Mouse (Mus musculus) adrenal gland, postnatal 36 days (tissue): ENCODE results near the gene Rpl28. TPM values are rescaled to one million over a fixed set of nuclear protein-coding genes. Genes with fewer than 3 reads are reported as not detected.
"Not testable (repeated sequence)": the region's sequence is repeated elsewhere in the genome, so short reads cannot be mapped to it uniquely, and the experiment has no call there.

Experiments
- DNase-seq, 2 experiments: peaks; one replicate each; pipeline ENCODE4 v3.0.0; 2021; ENCODE audit warnings: mixed read lengths in 1 of 2
- total RNA-seq, 2 experiments: library from RNA; stranded (reverse); gene quantifications; 2 replicates each; pipeline ENCODE4 v1.2.3; 2021

Rpl28 gene
- total RNA-seq, 2 experiments from 2014 or later = 989 to 1,001 TPM

DNA sequence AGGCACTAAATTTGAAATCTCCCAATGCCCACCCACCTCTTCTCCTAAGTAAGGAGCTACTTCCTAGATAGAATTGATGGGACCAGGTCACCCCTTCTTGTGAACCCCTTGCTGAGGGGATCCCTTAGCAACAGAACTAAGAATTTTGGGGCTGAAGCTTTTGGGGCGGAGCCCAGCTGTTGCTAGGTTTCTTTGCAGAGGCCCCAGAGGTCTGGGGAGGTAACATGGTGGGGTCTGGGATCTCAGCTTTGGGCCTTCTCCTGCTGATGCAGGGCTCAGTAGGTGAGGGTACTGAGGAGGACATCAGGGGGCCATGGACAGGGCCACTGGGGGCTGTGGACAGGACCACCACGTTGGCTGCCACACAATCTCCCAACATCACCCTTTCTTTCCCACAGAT is 9.9 kb upstream of the Rpl28 start, which contains the start of the genes Il11 and Tmem190:
Gene Il11, minus strand, starts transcription at position 101 of the 400 bp plus-strand sequence.
Gene Tmem190, plus strand, starts transcription at position 179 of the 400 bp plus-strand sequence.
- no peak for DNase-seq

- no peak for DNase-seq
Observed at GRCm38 (mm10) chr7:4783667-4784268, 8.9 kb upstream of the Rpl28 start.

- peak; percentile 72 to 81 for DNase-seq
Observed at GRCm38 (mm10) chr7:4788499-4789435, 3.9 kb upstream of the Rpl28 start.

GRCm38 (mm10) chr7:4789436-4789935 is 3.2 kb upstream of the Rpl28 start, which contains the start of gene Tmem238:
Gene Tmem238, minus strand, starts transcription at chr7:4789656.
- DNase-seq = peak; percentile 68 to 83

DNA sequence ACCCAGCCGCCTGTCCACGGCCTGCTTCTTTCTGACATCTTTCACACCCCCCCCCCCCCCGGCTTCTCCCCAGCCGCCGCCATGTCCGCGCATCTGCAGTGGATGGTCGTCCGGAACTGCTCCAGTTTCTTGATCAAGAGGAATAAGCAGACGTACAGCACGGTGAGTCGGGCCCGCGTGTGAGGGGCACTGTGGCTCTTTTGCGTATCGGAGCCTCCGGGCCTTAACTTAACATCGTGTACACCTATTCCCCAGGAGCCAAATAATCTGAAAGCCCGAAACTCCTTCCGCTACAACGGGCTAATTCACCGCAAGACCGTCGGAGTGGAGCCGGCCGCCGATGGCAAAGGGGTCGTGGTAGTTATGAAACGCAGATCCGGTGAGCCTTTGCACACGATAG is 574 bp downstream of the Rpl28 start:
- DNase-seq = peak in 1 of 2 experiments; percentile 19

DNA sequence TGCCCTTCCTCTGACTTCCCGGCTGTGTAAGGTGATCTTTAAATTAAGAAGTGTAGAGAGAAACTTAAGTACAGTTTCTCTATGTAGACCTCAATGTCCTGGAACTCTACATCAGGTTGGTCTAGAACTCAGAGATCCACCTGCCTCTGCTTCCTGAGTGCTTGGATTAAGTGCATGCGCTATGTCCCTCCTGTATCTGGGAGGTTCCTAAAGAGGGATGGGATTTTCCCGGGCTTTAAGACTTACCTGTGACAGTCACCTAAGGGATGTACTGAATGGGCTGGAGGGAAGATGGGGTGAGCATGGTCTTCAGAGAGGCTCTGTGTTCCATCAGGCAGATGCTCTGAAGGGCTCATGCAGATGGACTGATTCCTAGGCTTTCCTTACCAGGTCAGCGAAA is 1.0 kb downstream of the Rpl28 start:
- no peak for DNase-seq

DNA sequence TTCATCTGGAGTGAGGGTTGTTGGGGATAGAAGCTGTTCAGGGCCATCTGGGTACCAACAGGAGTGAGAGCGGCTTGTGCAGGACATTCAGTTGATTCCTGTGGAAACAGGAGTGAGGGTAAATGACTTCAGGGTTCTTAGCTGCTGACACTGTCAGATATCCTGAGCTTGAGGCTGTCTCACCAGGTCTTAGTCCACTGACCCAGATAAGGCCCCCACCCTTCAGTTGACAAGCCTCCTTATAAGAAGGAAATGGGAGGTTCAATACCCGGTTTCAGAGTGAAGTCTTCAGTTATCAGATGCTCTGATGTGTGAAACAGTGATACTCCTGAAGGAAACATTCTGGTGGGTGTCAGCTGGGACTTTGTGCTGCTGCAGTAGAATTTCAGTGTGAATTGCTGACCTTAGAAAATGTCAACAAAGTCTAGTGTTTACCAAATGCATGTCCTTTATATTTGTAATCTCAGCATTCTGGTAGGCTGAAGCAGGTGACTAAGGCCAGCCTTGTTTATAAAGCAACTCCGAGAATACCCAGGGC is 2.0 kb downstream of the Rpl28 start:
- no peak for DNase-seq

DNA sequence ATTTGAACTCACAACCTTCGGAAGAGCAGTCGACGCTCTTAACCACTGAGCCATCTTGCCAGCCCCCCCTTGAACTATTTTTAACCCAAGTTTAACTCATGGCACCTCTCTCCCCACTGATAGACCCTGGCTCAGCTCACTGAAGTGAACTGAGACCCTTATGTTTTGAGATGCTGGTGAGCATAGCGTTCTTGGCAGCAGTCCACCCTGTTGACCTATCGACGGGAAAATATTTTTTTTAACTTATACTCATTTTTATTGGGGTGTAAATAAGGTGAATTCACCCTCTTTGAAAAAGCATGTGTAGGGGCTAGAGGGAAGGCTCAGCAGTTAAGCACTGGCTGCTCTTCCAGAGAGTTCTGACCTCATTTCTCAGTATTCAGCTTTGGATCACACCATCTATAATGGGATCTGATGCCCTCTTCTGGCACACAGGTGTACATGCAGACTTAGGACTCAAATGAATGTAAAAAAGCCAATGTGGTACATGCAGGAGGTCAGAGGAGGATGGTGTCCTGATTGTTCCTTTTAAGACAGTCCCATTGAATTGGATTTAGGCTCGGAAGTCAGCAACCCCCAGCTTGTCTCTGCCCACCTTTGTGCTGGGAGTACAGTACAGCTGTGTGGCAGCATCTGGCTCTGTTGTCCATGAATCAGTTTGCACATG is 3.2 kb downstream of the Rpl28 start:
- DNase-seq = peak in 1 of 2 experiments; percentile 20

DNA sequence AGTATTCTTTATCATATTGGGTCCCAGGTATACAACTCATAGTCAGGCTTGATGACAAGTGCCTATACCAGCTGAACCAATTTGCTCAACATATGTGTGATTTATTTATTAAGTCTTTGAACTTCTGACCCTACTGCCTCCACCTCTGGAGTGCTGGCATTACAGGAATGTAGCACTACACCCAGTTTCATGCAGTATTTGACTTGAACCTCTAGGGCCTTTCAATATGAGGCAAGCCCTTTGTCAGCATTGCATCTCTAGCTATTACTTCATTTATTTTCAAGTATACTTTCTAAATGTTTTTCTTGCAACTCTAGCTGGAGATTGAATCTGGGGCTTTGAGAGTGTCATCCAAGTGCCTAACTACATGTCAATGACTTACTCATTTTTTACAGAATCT is 9.6 kb downstream of the Rpl28 start:
- no peak for DNase-seq

- DNase-seq = peak in 1 of 2 experiments; percentile 27
Observed at GRCm38 (mm10) chr7:4806716-4807115, 14.0 kb downstream of the Rpl28 start.

DNA sequence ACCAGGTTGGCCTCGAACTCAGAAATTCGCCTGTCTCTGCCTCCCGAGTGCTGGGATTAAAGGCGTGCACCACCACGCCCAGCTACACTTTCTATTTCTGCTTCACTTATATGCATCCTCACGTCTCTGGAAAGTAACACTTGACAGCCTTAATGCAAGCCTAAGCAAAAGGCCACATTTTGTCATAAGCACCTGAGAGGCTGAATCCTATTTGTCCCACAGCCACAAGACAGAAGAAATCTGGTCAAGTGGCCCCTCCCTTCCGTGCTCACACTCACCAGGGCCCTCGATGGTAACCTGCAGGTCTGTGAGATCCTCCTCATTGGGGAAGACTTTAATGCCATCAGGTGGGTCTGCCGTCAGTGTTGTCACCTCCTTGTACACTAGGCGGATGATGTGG is 18.5 kb downstream of the Rpl28 start:
- DNase-seq = not testable (repeated sequence)

DNA sequence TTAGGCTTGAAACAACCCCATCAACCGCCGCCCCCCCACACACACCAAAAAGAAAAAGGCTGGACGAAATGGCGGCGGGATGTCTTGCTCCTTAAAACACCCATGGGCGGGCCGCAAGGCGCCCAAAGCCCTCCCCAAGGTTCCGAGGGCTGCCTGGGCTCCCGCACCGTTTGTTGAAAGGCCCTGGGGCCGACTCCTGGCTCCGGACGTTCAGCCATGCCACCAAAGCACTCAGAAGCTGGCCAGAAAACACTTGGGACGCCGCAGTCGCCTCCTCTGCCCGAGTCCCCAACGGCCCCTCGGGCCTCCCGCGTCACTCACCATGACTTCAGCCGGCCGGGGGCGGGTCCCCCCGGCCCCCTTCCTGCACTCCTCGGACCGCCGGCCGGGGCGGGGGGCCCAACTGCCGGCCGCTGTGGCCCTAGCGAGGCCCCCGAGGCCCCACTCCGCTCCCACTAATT is 19.2 kb downstream of the Rpl28 start:
- DNase-seq = peak in 1 of 2 experiments; percentile 39

- DNase-seq = peak; percentile 98
Observed at GRCm38 (mm10) chr7:4812303-4813104, 19.8 kb downstream of the Rpl28 start, which contains the start of gene Ube2s. Gene Ube2s, minus strand, starts transcription at chr7:4812590.

- no peak for DNase-seq
Observed at GRCm38 (mm10) chr7:4813105-4813791, 20.6 kb downstream of the Rpl28 start.

DNA sequence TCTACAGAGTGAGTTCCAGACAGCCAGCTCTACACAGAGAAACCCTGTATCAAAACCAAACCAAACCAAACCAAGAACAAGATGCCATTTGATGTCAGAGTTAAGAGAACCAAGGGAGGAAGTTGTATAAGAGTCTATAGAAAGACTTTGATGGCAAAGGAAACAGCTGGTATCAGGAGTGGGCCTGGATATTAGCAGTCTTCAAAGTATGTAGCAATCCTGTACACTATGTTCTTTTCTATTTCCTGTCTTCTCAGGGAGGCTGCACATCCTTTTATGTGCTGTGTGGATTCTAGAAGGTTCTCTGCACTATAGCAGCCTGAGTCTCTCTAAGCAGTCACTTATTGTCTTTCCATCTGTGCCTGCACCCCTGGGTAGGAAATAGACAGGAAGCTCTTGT is 23.9 kb downstream of the Rpl28 start:
- DNase-seq = no peak

DNA sequence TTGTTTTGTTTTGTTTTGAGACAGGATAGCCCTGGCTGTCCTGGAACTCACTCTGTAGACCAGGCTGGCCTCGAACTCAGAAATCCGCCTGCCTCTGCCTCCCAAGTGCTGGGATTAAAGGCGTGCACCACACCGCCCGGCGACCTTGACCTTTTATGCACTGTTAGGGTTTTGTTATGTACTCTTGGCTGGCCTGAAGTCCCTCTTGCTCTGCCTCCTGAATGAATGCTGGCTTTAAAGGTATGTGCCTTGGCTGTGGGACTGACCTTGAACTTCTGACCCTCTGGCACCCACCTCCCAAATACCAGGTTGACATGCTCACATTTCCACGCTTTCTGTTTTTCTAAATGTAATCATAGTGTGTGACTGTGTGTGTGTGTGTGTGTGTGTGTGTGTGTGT is 28.3 kb downstream of the Rpl28 start:
- DNase-seq = not testable (repeated sequence)

- DNase-seq = no peak
Observed at GRCm38 (mm10) chr7:4821690-4822089, 29.0 kb downstream of the Rpl28 start.

- DNase-seq = no peak
Observed at GRCm38 (mm10) chr7:4822162-4822907, 29.7 kb downstream of the Rpl28 start.

GRCm38 (mm10) chr7:4825365-4825764 is 32.7 kb downstream of the Rpl28 start:
- DNase-seq = no peak

DNA sequence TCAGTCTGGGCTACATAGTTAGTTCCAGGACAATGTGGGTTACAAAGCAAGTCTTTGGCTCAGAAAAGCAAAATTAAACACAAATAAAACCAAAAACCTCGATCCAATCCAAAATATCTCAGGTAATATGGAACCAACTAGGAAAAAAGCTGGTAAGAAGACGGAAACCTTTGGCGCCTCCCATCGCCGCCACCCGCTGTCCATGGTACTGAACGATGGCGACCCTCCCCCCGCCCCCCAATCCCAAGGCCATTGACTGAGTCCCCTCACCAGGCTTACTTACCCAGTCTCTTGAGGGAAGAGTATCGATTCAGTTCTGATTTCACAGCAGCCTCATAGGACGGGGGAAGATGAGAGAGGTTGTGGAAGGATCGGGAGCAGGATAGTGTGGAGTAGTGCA is 37.8 kb downstream of the Rpl28 start:
- DNase-seq = no peak
